Mouse (Mus musculus): ENCODE measurements around the gene Diras2. TPM values are rescaled to one million over a fixed set of nuclear protein-coding genes. Genes with fewer than 3 reads are reported as not detected.

The Diras2 gene
- total RNA-seq, 1 experiment = 0.76 TPM

GRCm38 (mm10) chr13:52488821-52489220 is 42.3 kb downstream of the Diras2 start:
- Histone ChIP-seq H3K9me3 (ENCODE audit: control insufficient read depth, insufficient read depth, low read depth, low read length) (no peaks in the 10 kb centered on the region), H3K9ac (ENCODE audit: insufficient read depth, low read depth, low read length, poor library complexity, severe bottlenecking) (no peak overlapping the region), H3K27ac (ENCODE audit: insufficient read depth, low read depth, low read length, poor library complexity, severe bottlenecking) (no peak overlapping the region), H3K4me3 (ENCODE audit: insufficient read depth in 1 of 2, low read depth in 1 of 2, low read length in 2 of 2, poor library complexity in 1 of 2, severe bottlenecking in 1 of 2) (no peak overlapping the region), H3K4me1 (ENCODE audit: control insufficient read depth in 2 of 2, insufficient read depth in 2 of 2, low read length in 2 of 2, poor library complexity in 1 of 2) (no peaks in the 10 kb centered on the region), H3K36me3 (ENCODE audit: control insufficient read depth, insufficient read depth, low read length, poor library complexity, severe bottlenecking) (no peaks in the 10 kb centered on the region)
- no peak for DNase-seq (ENCODE audit: low read depth, low spot score)
- no peak for TF ChIP-seq ZC3H11A (IDR thresholded peaks at IDR 0.05; ENCODE audit: borderline replicate concordance, low read depth, low read length)
- no peak for TF ChIP-seq MAFK (IDR thresholded peaks at IDR 0.05; ENCODE audit: insufficient read depth, low read depth, low read length)
- no peak for TF ChIP-seq HCFC1 (IDR thresholded peaks at IDR 0.05; ENCODE audit: borderline replicate concordance, insufficient read depth, low read length)
- TF ChIP-seq ZNF384 (IDR thresholded peaks at IDR 0.05; ENCODE audit: low read depth, low read length) = no peak
- TF ChIP-seq CHD2 (IDR thresholded peaks at IDR 0.05; ENCODE audit: low read depth, low read length) = no peak
- in situ Hi-C loops (cut with MboI; ENCODE audit: low sequenced_read_pairs in 2 of 2, unreplicated experiment in 2 of 2) = no loop called here

- H3K36me3 ChIP-seq (ENCODE audit: control insufficient read depth, insufficient read depth, low read length, poor library complexity, severe bottlenecking) = no peaks in the 10 kb centered on the region
- no peak overlapping the region for H3K4me3 ChIP-seq (ENCODE audit: insufficient read depth in 1 of 2, low read depth in 1 of 2, low read length in 2 of 2, poor library complexity in 1 of 2, severe bottlenecking in 1 of 2)
- no peaks in the 10 kb centered on the region for H3K4me1 ChIP-seq (ENCODE audit: control insufficient read depth in 2 of 2, insufficient read depth in 2 of 2, low read length in 2 of 2, poor library complexity in 1 of 2)
- in situ Hi-C loops (cut with MboI; ENCODE audit: low sequenced_read_pairs in 2 of 2, unreplicated experiment in 2 of 2) = no loop called here
- no peak overlapping the region for H3K9ac ChIP-seq (ENCODE audit: insufficient read depth, low read depth, low read length, poor library complexity, severe bottlenecking)
- no peak overlapping the region for H3K27ac ChIP-seq (ENCODE audit: insufficient read depth, low read depth, low read length, poor library complexity, severe bottlenecking)
- no peak for DNase-seq (ENCODE audit: low read depth, low spot score)
- no peak for TF ChIP-seq ZC3H11A (IDR thresholded peaks at IDR 0.05; ENCODE audit: borderline replicate concordance, low read depth, low read length)
- H3K9me3 ChIP-seq (ENCODE audit: control insufficient read depth, insufficient read depth, low read depth, low read length) = no peaks in the 10 kb centered on the region
Measured at GRCm38 (mm10) chr13:52484064-52484463, 47.0 kb downstream of the Diras2 start.

GRCm38 (mm10) chr13:52481786-52482185 is 49.3 kb downstream of the Diras2 start:
- TF ChIP-seq HCFC1 (IDR thresholded peaks at IDR 0.05; ENCODE audit: borderline replicate concordance, insufficient read depth, low read length) = no peak
- no peak for TF ChIP-seq ZNF384 (IDR thresholded peaks at IDR 0.05; ENCODE audit: low read depth, low read length)
- no peak for TF ChIP-seq MAFK (IDR thresholded peaks at IDR 0.05; ENCODE audit: insufficient read depth, low read depth, low read length)
- TF ChIP-seq ZC3H11A (IDR thresholded peaks at IDR 0.05; ENCODE audit: borderline replicate concordance, low read depth, low read length) = no peak
- no peak for TF ChIP-seq CHD2 (IDR thresholded peaks at IDR 0.05; ENCODE audit: low read depth, low read length)
- in situ Hi-C loops (cut with MboI; ENCODE audit: low sequenced_read_pairs in 2 of 2, unreplicated experiment in 2 of 2) = no loop called here

GRCm38 (mm10) chr13:52479146-52479545 is 51.9 kb downstream of the Diras2 start:
- Histone ChIP-seq H3K9ac (ENCODE audit: insufficient read depth, low read depth, low read length, poor library complexity, severe bottlenecking) (no peak overlapping the region), H3K27ac (ENCODE audit: insufficient read depth, low read depth, low read length, poor library complexity, severe bottlenecking) (no peak overlapping the region), H3K9me3 (ENCODE audit: control insufficient read depth, insufficient read depth, low read depth, low read length) (no peaks in the 10 kb centered on the region), H3K4me1 (ENCODE audit: control insufficient read depth in 2 of 2, insufficient read depth in 2 of 2, low read length in 2 of 2, poor library complexity in 1 of 2) (no peaks in the 10 kb centered on the region), H3K36me3 (ENCODE audit: control insufficient read depth, insufficient read depth, low read length, poor library complexity, severe bottlenecking) (no peaks in the 10 kb centered on the region), H3K4me3 (ENCODE audit: insufficient read depth in 1 of 2, low read depth in 1 of 2, low read length in 2 of 2, poor library complexity in 1 of 2, severe bottlenecking in 1 of 2) (no peak overlapping the region)
- no peak for DNase-seq (ENCODE audit: low read depth, low spot score)
- TF ChIP-seq ZNF384 (IDR thresholded peaks at IDR 0.05; ENCODE audit: low read depth, low read length) (no peak), MAFK (IDR thresholded peaks at IDR 0.05; ENCODE audit: insufficient read depth, low read depth, low read length) (no peak), CHD2 (IDR thresholded peaks at IDR 0.05; ENCODE audit: low read depth, low read length) (no peak), ZC3H11A (IDR thresholded peaks at IDR 0.05; ENCODE audit: borderline replicate concordance, low read depth, low read length) (no peak), HCFC1 (IDR thresholded peaks at IDR 0.05; ENCODE audit: borderline replicate concordance, insufficient read depth, low read length) (no peak)
- in situ Hi-C loops (cut with MboI; ENCODE audit: low sequenced_read_pairs in 2 of 2, unreplicated experiment in 2 of 2) = no loop called here

More at GRCm38 (mm10) chr13:52481786-52482185, 49.3 kb downstream of the Diras2 start:
- Histone ChIP-seq H3K4me1 (ENCODE audit: control insufficient read depth in 2 of 2, insufficient read depth in 2 of 2, low read length in 2 of 2, poor library complexity in 1 of 2) (no peaks in the 10 kb centered on the region), H3K27ac (ENCODE audit: insufficient read depth, low read depth, low read length, poor library complexity, severe bottlenecking) (no peak overlapping the region), H3K9me3 (ENCODE audit: control insufficient read depth, insufficient read depth, low read depth, low read length) (no peaks in the 10 kb centered on the region), H3K4me3 (ENCODE audit: insufficient read depth in 1 of 2, low read depth in 1 of 2, low read length in 2 of 2, poor library complexity in 1 of 2, severe bottlenecking in 1 of 2) (no peak overlapping the region), H3K9ac (ENCODE audit: insufficient read depth, low read depth, low read length, poor library complexity, severe bottlenecking) (no peak overlapping the region), H3K36me3 (ENCODE audit: control insufficient read depth, insufficient read depth, low read length, poor library complexity, severe bottlenecking) (no peaks in the 10 kb centered on the region)
- no peak for DNase-seq (ENCODE audit: low read depth, low spot score)

- in situ Hi-C loops (cut with MboI; ENCODE audit: low sequenced_read_pairs in 2 of 2, unreplicated experiment in 2 of 2) = no loop called here
- Histone ChIP-seq H3K36me3 (ENCODE audit: control insufficient read depth, insufficient read depth, low read length, poor library complexity, severe bottlenecking) (no peaks in the 10 kb centered on the region), H3K9ac (ENCODE audit: insufficient read depth, low read depth, low read length, poor library complexity, severe bottlenecking) (no peak overlapping the region), H3K27ac (ENCODE audit: insufficient read depth, low read depth, low read length, poor library complexity, severe bottlenecking) (no peak overlapping the region), H3K4me1 (ENCODE audit: control insufficient read depth in 2 of 2, insufficient read depth in 2 of 2, low read length in 2 of 2, poor library complexity in 1 of 2) (no peaks in the 10 kb centered on the region), H3K9me3 (ENCODE audit: control insufficient read depth, insufficient read depth, low read depth, low read length) (no peaks in the 10 kb centered on the region), H3K4me3 (ENCODE audit: insufficient read depth in 1 of 2, low read depth in 1 of 2, low read length in 2 of 2, poor library complexity in 1 of 2, severe bottlenecking in 1 of 2) (no peak overlapping the region)
- DNase-seq (ENCODE audit: low read depth, low spot score) = no peak
- TF ChIP-seq HCFC1 (IDR thresholded peaks at IDR 0.05; ENCODE audit: borderline replicate concordance, insufficient read depth, low read length) (no peak), ZC3H11A (IDR thresholded peaks at IDR 0.05; ENCODE audit: borderline replicate concordance, low read depth, low read length) (no peak), CHD2 (IDR thresholded peaks at IDR 0.05; ENCODE audit: low read depth, low read length) (no peak), MAFK (IDR thresholded peaks at IDR 0.05; ENCODE audit: insufficient read depth, low read depth, low read length) (no peak), ZNF384 (IDR thresholded peaks at IDR 0.05; ENCODE audit: low read depth, low read length) (no peak)
Measured at GRCm38 (mm10) chr13:52476998-52477601, 54.0 kb downstream of the Diras2 start.

All from ES-E14 (cell line).